Mouse (Mus musculus) ovary, adult 2 months (tissue): ENCODE data around the gene C77080. TPM values are rescaled to one million over a fixed set of nuclear protein-coding genes. Genes with fewer than 3 reads are reported as not detected.

Experiments
- polyA plus RNA-seq: library from polyadenylated mRNA; depleted of rRNA; stranded (reverse); fragments of >200 nt; gene quantifications from 2 replicates; pipeline ENCODE4 v1.2.3, GENCODE M21; 2012; rRNA removed

The C77080 gene
- 38.0 and 38.5 TPM in 2 replicates for polyA plus RNA-seq

DNA sequence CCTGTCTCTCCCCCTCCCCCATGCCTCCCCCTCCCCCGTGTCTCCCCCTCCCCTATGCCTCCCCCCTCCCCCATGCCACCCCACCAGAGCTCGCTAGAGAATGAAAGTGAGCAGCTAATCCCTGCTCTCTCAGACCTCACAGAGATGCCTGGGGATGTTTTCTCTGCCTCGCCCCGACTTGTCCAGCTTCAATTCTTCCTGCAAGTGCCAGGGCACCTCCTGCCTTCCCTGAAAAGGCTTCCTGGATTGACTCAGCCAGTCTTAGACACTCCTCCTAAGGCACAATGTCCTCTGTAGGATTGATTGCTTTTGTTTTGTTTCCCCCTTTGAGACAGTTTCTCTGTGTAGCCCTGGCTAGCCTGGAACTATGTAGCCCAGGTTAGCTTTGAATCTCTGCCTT is at the start of gene C77080:
Gene C77080, minus strand, starts transcription at position 209 of the 400 bp plus-strand sequence.

GRCm38 (mm10) chr4:129287472-129287981 is 26.3 kb upstream of the C77080 start, which contains the start of gene Sync:
Sync (plus strand) TSS chr4:129287617.

DNA sequence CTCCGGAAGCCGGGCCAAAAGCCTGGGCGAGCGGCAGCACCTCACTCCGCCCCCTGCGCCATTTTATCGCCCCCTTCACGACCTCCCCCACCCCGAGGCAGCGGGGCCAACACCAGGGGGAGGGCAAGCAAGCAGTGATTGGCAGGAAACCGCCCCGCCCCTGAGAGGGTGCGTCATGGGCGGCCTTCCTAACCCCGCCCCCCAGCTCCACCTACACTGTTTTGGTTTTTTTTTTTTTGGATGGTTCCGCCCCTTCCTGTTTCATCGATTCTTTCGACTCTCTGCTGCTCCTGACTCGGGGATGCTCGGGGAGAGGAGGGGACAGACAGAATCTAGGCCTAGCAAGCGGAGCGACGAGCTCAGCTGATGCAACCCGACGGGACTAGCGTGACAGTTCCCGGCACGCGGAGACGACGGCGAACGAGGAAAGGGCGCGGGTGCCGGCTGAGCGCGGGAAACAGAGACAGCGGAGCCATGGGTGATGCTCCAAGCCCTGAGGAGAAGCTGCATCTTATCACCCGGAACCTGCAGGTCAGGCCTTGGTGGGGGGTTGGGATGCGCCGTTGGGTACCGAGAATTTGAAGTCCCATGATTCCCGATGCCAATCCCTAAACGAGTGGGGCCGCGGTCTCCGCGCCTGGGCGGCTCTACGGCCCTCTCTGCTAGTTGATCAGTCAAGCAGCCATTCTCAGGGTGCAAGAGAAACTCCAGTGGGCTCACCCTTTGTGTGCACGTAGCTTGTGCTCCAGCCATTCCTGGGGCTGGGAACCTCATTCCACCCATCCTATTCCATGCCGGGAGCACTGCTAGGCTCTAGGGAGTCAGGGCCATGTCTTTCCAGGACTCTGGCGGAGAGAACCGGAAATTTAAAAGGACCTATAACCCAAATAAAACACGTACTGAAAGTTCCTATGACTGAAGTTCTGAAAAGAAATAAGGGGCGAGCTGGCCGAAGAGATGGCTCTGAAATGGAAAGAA is 71.4 kb downstream of the C77080 start, which contains the start of the genes S100pbp and Yars:
Gene S100pbp, minus strand, starts transcription at position 186 of the 978 bp plus-strand sequence.
Gene Yars, plus strand, starts transcription at position 219 of the 978 bp plus-strand sequence.

Other genes with a start within 250 kb of the C77080 start
- gene Rnf19b, start 203.1 kb downstream of the C77080 start, polyA plus RNA-seq, result 179 and 255 TPM in 2 replicates
- 7.3 and 11.7 TPM in 2 replicates for gene Tmem54, start 155.9 kb downstream of the C77080 start, polyA plus RNA-seq
- 2.8 and 5.0 TPM in 2 replicates for gene Hpca, start 139.4 kb downstream of the C77080 start, polyA plus RNA-seq
- gene Fndc5, start 124.4 kb downstream of the C77080 start, polyA plus RNA-seq, result 15.0 and 23.5 TPM in 2 replicates
- gene S100pbp, start 71.7 kb downstream of the C77080 start, polyA plus RNA-seq, result 19.7 and 29.6 TPM in 2 replicates
- 18.9 and 19.2 TPM in 2 replicates for gene Yars, start 71.6 kb downstream of the C77080 start, polyA plus RNA-seq
- 3.8 and 5.5 TPM in 2 replicates for gene Sync, start 26.2 kb upstream of the C77080 start, polyA plus RNA-seq
- 16.5 and 22.5 TPM in 2 replicates for gene Rbbp4, start 74.0 kb upstream of the C77080 start, polyA plus RNA-seq
- 4.1 and 7.2 TPM in 2 replicates for gene Zbtb8os, start 74.3 kb upstream of the C77080 start, polyA plus RNA-seq
- gene Zbtb8a, start 116.7 kb upstream of the C77080 start, polyA plus RNA-seq, result 9.6 and 11.9 TPM in 2 replicates
- gene Zbtb8b, start 179.4 kb upstream of the C77080 start, polyA plus RNA-seq, result 6.6 and 7.6 TPM in 2 replicates
- 17.6 and 21.9 TPM in 2 replicates for gene Bsdc1, start 200.2 kb upstream of the C77080 start, polyA plus RNA-seq
- gene Tssk3, start 229.6 kb upstream of the C77080 start, polyA plus RNA-seq, result 0.12 and 0.14 TPM in 2 replicates
- 0.77 and 1.3 TPM in 2 replicates for gene Fam229a, start 229.8 kb upstream of the C77080 start, polyA plus RNA-seq